Mouse (Mus musculus) embryonic facial prominence, embryonic 14.5 days (tissue): ENCODE measurements around the gene Lyrm7. TPM values are rescaled to one million over a fixed set of nuclear protein-coding genes. Genes with fewer than 3 reads are reported as not detected.

Source experiments
- ATAC-seq: fragments of 200-750 bp; cut with Nextera tagmentation; 2 replicates; pipeline ENCODE4 v1.8.0; 2017; ENCODE audit warnings: low read depth, moderate number of reproducible peaks, moderate TSS enrichment
- DNase-seq: peaks from one replicate; pipeline ENCODE4 v3.0.0-alpha.2; 2015; ENCODE audit warnings: low spot score
- H3K27ac ChIP-seq: fragments of 300-500 bp; sonication (generic); replicated peaks from 2 replicates; pipeline ENCODE4 v1.5.1; 2014; ENCODE audit warnings: low read depth, mild to moderate bottlenecking, low read length, moderate library complexity
- H3K27me3 ChIP-seq: fragments of 300-500 bp; sonication (generic); replicated peaks from 2 replicates; pipeline ENCODE4 v1.6.1; 2014; ENCODE audit warnings: low read length; ENCODE audit not compliant: control insufficient read depth, insufficient read depth
- H3K36me3 ChIP-seq: fragments of 300-500 bp; sonication (generic); 2 replicates; pipeline ENCODE4 v1.6.1; 2014; ENCODE audit warnings: low read length, mixed read lengths; ENCODE audit not compliant: control insufficient read depth, insufficient read depth
- H3K4me1 ChIP-seq: fragments of 300-500 bp; sonication (generic); 2 replicates; pipeline ENCODE4 v1.6.1; 2014; ENCODE audit warnings: antibody characterized with exemption, low read length; ENCODE audit not compliant: control insufficient read depth, insufficient read depth
- H3K4me2 ChIP-seq: fragments of 300-500 bp; sonication (generic); 2 replicates; pipeline ENCODE4 v1.6.1; 2014; ENCODE audit warnings: low read depth, mild to moderate bottlenecking, low read length, moderate library complexity, mixed read lengths
- H3K4me3 ChIP-seq: fragments of 300-500 bp; sonication (generic); 2 replicates; pipeline ENCODE4 v1.5.1; 2014; ENCODE audit warnings: low read depth, mild to moderate bottlenecking, low read length
- H3K9ac ChIP-seq: fragments of 300-500 bp; sonication (generic); 2 replicates; pipeline ENCODE4 v1.6.1; 2014; ENCODE audit warnings: low read depth, mild to moderate bottlenecking, low read length, moderate library complexity, mixed read lengths
- H3K9me3 ChIP-seq: fragments of 300-500 bp; sonication (generic); 2 replicates; pipeline ENCODE4 v1.6.1; 2016; ENCODE audit warnings: low read length; ENCODE audit not compliant: control insufficient read depth
- WGBS: fragments of 180-500 bp; shearing (Covaris S2); extraction: QIAGEN DNeasy Blood & Tissue Kit; methylation state at CpG from one replicate; pipeline ENCODE4 v1.1.7; 2014; 5-methylcytosine and 5-hydroxymethylcytosine counted together
- polyA plus RNA-seq: library from polyadenylated mRNA; unstranded; fragments of >200 nt; fragmentation: Nextera tagmentation; extraction: Ambion mirVana; gene quantifications from 2 replicates; pipeline ENCODE4 v1.2.1, GENCODE M21; 2014

Lyrm7 gene
- polyA plus RNA-seq, 1 experiment from 2014 or later: 10.6 TPM

- Histone ChIP-seq H3K27ac (peak within 1 kb of the TSS; percentile 99), H3K36me3 (no peaks in the 10 kb centered on the region), H3K9me3 (no peaks in the 10 kb centered on the region), H3K4me3 (peak within 1 kb of the TSS; percentile 90), H3K27me3 (no peaks in the 10 kb centered on the region), H3K4me1 (peaks cover 7% of the 10 kb centered on the region), H3K4me2 (peak within 1 kb of the TSS; percentile 68), H3K9ac (peak within 1 kb of the TSS; percentile 94)
- ATAC-seq (peak; percentile 99), DNase-seq (peak; percentile 99)
- 9% methylated on average over 25 of the region's 56 CpGs for WGBS
Measured at GRCm38 (mm10) chr11:54787488-54788474, 72.9 kb downstream of the Lyrm7 start, which contains the start of gene Cdc42se2. TSS of gene Cdc42se2 (minus strand) at chr11:54787675.

GRCm38 (mm10) chr11:54786858-54787487 lies 73.7 kb downstream of the Lyrm7 start:
- DNase-seq: peak; percentile 77
- ATAC-seq: peak; percentile 83

GRCm38 (mm10) chr11:54785566-54785965 lies 75.2 kb downstream of the Lyrm7 start:
- no peaks in the 10 kb centered on the region for H3K36me3 ChIP-seq
- DNase-seq (no peak), ATAC-seq (no peak)
- H3K27ac ChIP-seq: no peak overlapping the region
- H3K27me3 ChIP-seq: no peaks in the 10 kb centered on the region
- no peak overlapping the region for H3K4me3 ChIP-seq
- no peaks in the 10 kb centered on the region for H3K9me3 ChIP-seq
- whole genome bisulfite sequencing: 86% methylated on average over 3 of the region's 3 CpGs
- H3K4me2 ChIP-seq: peak overlapping the region; percentile 68; the same call in 1 of the 2 replicates
- peaks cover 7% of the 10 kb centered on the region for H3K4me1 ChIP-seq
- H3K9ac ChIP-seq: no peak overlapping the region

More at GRCm38 (mm10) chr11:54786858-54787487, 73.7 kb downstream of the Lyrm7 start:
- peak overlapping the region; percentile 99 for H3K27ac ChIP-seq
- WGBS: 1% methylated on average over 19 of the region's 54 CpGs
- H3K9me3 ChIP-seq: no peaks in the 10 kb centered on the region
- no peaks in the 10 kb centered on the region for H3K27me3 ChIP-seq
- peaks cover 7% of the 10 kb centered on the region for H3K4me1 ChIP-seq
- H3K9ac ChIP-seq: peak overlapping the region; percentile 94
- H3K36me3 ChIP-seq: no peaks in the 10 kb centered on the region
- peak overlapping the region; percentile 68 for H3K4me2 ChIP-seq
- peak overlapping the region; percentile 90 for H3K4me3 ChIP-seq

- no peak overlapping the region for H3K4me2 ChIP-seq
- no peaks in the 10 kb centered on the region for H3K9me3 ChIP-seq
- 89% methylated on average over 3 of the region's 3 CpGs for WGBS
- no peak overlapping the region for H3K9ac ChIP-seq
- H3K4me1 ChIP-seq: peaks cover 7% of the 10 kb centered on the region
- no peak for DNase-seq
- no peak overlapping the region for H3K4me3 ChIP-seq
- ATAC-seq: no peak
- no peaks in the 10 kb centered on the region for H3K27me3 ChIP-seq
- H3K27ac ChIP-seq: no peak overlapping the region
- no peaks in the 10 kb centered on the region for H3K36me3 ChIP-seq
Measured at GRCm38 (mm10) chr11:54784436-54784835, 76.3 kb downstream of the Lyrm7 start.

- DNase-seq: no peak
- no peak overlapping the region for H3K4me2 ChIP-seq
- H3K4me3 ChIP-seq: no peak overlapping the region
- no peak overlapping the region for H3K27ac ChIP-seq
- 86% methylated on average over 6 of the region's 6 CpGs for WGBS
- peaks cover 7% of the 10 kb centered on the region for H3K4me1 ChIP-seq
- no peaks in the 10 kb centered on the region for H3K9me3 ChIP-seq
- no peak overlapping the region for H3K9ac ChIP-seq
- no peaks in the 10 kb centered on the region for H3K36me3 ChIP-seq
- H3K27me3 ChIP-seq: no peaks in the 10 kb centered on the region
- no peak for ATAC-seq
Measured at GRCm38 (mm10) chr11:54782253-54782652, 78.5 kb downstream of the Lyrm7 start.

- Histone ChIP-seq H3K4me1 (no peaks in the 10 kb centered on the region), H3K4me2 (no peak overlapping the region), H3K4me3 (no peak overlapping the region), H3K36me3 (no peaks in the 10 kb centered on the region), H3K9ac (no peak overlapping the region), H3K27ac (no peak overlapping the region), H3K9me3 (no peaks in the 10 kb centered on the region), H3K27me3 (no peaks in the 10 kb centered on the region)
- DNase-seq (no peak), ATAC-seq (no peak)
- WGBS: 100% methylated on average over 1 of the region's 1 CpGs
Measured at GRCm38 (mm10) chr11:54779946-54780345, 80.8 kb downstream of the Lyrm7 start.

- WGBS: 56% methylated on average over 1 of the region's 1 CpGs
- H3K27ac ChIP-seq: no peak overlapping the region
- H3K4me3 ChIP-seq: no peak overlapping the region
- H3K4me2 ChIP-seq: no peak overlapping the region
- no peak overlapping the region for H3K9ac ChIP-seq
- H3K9me3 ChIP-seq: no peaks in the 10 kb centered on the region
- no peaks in the 10 kb centered on the region for H3K27me3 ChIP-seq
- DNase-seq (peak; percentile 51), ATAC-seq (no peak)
- no peaks in the 10 kb centered on the region for H3K36me3 ChIP-seq
- H3K4me1 ChIP-seq: no peaks in the 10 kb centered on the region
Measured at GRCm38 (mm10) chr11:54778131-54778844, 82.4 kb downstream of the Lyrm7 start.

GRCm38 (mm10) chr11:54777387-54778130 lies 83.2 kb downstream of the Lyrm7 start:
- Histone ChIP-seq H3K27me3 (no peaks in the 10 kb centered on the region), H3K36me3 (no peaks in the 10 kb centered on the region), H3K27ac (no peak overlapping the region), H3K9me3 (no peaks in the 10 kb centered on the region), H3K4me3 (no peak overlapping the region), H3K4me1 (no peaks in the 10 kb centered on the region), H3K9ac (no peak overlapping the region), H3K4me2 (no peak overlapping the region)
- 77% methylated on average over 6 of the region's 6 CpGs for WGBS
- DNase-seq: no peak
- no peak for ATAC-seq
